Mouse (Mus musculus) layer of hippocampus, adult 9-11 months (tissue): Measurements from ENCODE around the gene Mapkapk3.
"Not testable (repeated sequence)": the region's sequence is repeated elsewhere in the genome, so short reads cannot be mapped to it uniquely, and the experiment has no call there.

Experiments used
- DNase-seq: peaks from one replicate; pipeline ENCODE4 v3.0.0; 2022

The Mapkapk3 gene

DNA sequence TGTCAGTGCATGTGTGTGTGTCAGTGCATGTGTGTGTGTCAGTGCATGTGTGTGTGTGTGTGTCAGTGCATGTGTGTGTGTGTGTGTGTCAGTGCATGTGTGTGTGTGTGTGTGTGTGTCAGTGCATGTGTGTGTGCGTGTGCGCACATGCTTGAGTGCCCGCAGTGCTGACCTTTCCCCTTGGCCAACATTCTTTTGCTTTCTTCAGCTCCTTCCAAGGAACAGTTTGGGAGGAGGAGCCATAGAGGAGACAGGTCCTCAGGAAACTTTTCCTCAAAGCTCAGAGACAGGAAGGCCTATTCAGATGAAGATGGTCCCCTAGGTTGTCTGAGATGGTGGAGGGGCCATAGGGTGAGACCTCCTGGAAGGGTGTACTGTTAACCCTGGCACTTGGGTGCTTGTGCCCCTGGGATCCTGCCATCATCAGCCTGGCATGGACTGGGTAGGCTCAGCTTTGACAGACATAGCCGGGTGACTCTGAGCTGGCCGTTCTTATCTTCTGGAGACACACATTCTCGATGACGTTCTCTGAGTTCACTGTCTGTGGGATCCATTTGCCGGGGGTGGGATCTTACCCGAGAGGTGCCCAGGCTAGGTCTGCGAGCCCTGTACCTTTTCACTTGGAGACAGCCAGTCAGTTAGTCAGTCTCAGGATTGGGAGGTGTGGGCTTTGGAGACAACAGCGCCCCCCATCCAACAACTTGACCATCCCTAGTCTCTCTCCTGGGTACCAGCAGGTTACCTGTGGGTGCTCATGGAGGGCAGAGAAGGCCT, 17.6 kb upstream of the Mapkapk3 start:
- DNase-seq: no peak

- DNase-seq: not testable (repeated sequence)
These were observed 17.0 kb upstream of the Mapkapk3 start for GRCm38 (mm10) chr9:107306673-107307072.

DNA sequence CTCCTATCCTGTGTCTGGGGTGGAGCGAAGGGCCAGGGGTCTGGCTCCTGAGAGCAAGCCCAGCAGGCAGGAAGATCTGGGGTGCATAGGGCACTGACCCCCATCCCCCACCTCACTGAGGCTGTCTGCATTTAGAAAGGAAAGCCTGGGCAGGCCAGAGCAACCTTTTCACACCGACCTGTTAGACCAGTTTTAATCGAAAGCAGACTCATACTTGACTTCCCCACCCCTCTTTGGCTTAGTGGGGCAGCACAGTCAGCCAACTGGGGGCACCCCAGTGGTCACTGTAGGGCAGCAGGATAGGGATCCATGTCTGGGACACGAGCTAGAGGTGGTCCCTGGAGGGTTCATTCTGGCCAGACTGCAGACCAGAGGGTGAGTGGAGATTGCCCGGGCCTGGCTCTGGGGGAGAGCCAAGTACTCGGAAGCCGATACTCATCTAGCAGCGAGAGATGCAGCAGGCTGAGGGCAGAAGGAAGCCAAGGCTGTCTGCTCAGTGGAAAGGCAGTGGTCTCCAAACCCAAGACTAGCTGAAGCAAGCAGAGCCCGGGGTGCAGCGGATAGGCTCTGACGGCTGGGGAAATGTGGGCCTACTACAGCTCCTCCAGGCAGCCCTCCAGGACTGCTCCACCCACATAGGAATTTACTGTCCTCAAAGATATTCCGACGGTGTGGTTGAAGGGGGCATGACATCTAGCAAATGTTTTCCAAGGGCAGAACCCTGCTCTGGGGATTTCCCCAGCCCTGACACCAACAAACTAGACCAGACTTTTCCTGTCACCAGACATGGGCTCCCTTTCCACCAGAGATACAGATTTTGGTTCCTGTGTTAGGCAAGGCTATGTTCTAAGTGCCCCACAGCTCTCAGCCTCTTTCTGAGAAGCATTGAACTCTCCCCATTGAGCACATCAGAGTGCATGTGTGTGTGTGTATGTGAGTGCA, 16.2 kb upstream of the Mapkapk3 start:
- no peak for DNase-seq

GRCm38 (mm10) chr9:107305012-107305411, 15.3 kb upstream of the Mapkapk3 start:
- DNase-seq: no peak

DNA sequence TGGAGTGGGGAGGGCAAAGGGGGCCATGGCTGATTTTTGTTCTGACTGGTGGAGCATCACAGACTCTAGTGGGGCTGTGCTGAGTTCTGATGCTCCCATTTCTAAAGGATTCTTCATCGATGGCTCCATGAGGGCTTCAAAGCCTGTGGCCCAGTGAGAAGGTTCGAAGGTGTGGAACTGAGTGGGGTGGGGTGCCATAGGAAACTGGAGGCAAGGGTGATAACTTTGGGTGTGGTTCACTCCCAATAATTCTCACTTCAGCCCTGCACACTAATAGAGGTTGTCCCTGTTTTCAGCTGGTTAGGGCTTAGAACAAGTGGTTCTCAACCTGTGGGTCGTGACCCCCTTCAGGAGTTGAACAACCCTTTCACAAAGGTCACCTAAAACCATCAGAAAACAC, 14.7 kb upstream of the Mapkapk3 start:
- DNase-seq: no peak

DNA sequence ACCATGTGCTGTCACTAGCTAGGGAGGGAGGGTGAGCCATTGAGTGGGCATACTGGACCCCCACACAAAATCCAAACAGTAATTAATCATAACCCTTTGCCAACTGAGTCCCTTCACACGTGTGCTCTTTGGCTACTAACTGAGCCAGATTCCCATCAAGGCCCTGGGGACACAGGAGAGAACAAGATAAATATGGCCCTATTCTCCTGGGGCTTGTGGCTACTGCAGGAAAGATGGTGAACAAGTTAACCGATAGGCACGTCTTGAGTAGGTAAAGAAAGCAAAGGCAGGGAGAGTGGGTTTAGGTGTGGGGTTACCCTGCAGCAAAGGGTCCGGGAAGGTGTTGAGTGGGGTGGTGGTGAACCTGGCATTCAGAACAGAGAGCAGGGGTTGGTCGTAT, 14.2 kb upstream of the Mapkapk3 start:
- no peak for DNase-seq

GRCm38 (mm10) chr9:107303121-107303820, 13.6 kb upstream of the Mapkapk3 start:
- no peak for DNase-seq

- DNase-seq: no peak
These were observed 12.9 kb upstream of the Mapkapk3 start for GRCm38 (mm10) chr9:107302592-107302991.

DNA sequence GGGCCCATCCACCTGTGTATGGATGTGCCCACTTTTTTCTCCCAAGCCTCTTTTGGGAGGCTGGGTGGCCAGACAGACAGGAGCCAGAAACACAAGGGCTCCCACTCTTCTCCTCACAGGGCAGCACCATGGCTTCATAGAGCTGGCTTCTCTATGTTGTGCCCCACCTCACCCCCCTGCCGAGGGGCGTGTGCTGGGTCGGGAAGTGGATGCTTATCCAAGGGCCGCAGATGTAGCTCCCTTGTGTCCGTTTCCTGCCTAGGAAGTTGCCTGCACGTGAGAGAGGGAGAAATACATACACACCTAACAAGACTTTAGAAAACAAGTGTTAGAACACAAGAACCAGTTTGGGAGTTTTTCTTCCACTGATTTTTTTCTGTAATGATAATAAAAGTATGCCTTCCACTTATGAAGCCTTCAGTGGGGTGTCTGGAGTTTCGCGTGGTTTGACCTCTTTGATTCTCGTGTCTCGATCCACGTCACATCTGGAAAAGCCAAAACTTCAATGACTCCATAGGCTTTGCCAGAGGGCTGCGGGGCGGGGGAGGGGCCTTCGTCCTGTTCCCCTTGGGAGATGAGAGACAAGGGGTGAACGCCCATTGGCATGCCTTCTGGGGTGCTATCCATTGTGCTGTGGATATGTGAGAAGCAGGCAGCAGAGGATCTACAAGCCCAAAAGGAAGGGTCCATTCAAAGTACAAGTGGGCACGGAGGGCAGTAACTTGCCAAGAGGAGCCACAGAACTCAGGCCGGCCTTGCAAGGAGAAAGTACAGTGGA, 12.1 kb upstream of the Mapkapk3 start:
- DNase-seq: no peak

GRCm38 (mm10) chr9:107300224-107300973, 10.7 kb upstream of the Mapkapk3 start:
- no peak for DNase-seq

- no peak for DNase-seq
These were observed 10.1 kb upstream of the Mapkapk3 start for GRCm38 (mm10) chr9:107299783-107300182.

DNA sequence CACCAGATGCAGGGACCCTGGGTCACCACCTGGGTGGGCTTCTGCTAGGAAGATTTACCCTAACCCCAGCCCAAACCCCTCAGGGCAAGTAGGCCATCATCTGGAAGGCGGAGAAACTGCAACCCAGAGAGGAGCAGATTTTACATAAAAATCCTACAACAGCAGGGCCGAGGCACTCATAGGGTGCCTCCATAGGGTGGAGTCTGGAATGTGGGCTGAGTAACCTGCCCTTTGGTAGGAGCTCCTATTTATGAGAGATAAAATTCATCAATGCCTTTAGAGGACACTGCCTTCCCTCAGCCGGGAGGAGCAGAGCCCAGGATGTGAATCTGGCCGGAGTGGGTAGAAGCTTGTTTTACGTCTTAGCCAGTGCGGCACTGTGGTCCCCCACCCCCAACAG, 9.2 kb upstream of the Mapkapk3 start:
- DNase-seq: no peak

- DNase-seq: no peak
These were observed 8.5 kb upstream of the Mapkapk3 start for GRCm38 (mm10) chr9:107298059-107298780.

DNA sequence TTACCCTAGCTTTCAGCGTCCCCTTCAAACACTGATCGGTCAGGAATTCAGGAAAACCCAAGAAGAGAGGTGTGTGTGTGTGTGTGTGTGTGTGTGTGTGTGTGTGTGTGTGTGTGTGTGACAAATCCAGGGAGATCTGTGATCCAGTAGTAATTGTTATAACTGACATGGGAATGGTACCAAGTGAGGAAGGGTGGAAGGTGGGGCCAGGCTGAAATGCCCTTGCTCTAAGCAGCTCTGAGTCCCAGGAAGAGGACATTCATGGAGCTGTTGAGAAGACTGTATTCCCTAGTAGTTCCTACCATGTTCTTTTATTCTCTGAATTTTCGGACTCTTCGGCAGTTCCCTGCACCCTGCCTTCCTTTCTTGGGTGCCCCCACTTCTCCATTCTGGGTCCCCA, 8.0 kb upstream of the Mapkapk3 start:
- DNase-seq: no peak

GRCm38 (mm10) chr9:107297059-107297458, 7.4 kb upstream of the Mapkapk3 start:
- no peak for DNase-seq

DNA sequence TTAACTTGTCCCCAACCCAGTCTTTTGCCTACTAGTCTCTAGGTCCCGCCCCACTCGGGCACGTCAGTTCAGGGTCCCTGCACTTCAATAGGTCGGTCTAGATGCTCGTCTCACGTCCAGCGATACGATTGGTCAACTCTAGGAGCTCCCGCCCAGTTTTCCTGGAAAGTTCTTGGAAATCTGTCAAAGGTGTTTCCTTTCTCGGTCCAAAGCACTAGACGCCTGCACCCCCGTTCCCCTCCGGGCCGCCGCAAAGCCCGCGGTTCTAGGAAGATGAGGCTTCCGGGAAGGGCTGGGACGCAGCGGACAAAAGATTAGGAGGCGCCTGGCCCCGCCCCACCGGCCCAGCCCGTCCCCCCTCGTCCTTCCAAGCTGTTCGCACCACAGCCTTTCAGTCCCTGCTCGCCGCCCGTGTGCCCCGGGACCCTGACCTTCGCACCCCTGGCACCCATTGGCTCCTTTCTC, 6.9 kb upstream of the Mapkapk3 start:
- peak; percentile 90 for DNase-seq

DNA sequence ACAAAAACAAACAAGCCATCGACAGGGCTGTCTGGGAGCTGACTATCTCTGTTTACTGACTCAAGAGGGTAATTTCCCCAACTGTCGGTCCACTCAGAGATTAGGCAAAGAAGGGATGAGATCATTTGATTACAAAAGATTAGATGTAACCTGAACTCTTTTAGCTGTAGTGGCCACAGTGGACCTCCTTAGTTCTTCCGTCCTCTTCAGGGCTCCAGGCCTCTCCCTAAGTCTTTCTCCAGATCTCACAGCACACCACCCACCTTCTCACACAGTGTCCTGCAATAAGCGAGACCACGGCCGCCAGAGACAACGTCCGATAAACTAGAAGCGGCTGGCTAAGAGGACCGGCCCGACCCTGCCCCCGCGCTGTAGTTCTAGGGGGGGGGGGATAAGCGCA, 6.4 kb upstream of the Mapkapk3 start:
- DNase-seq: no peak

DNA sequence AAGGTAGTCTGAATTCAATTTTAAA, 6.2 kb upstream of the Mapkapk3 start, which contains the start of gene Cish:
Gene Cish (plus strand): TSS at position 11 of the 25 bp plus-strand sequence.
- no peak for DNase-seq

GRCm38 (mm10) chr9:107295616-107296015, 5.9 kb upstream of the Mapkapk3 start:
- no peak for DNase-seq

DNA sequence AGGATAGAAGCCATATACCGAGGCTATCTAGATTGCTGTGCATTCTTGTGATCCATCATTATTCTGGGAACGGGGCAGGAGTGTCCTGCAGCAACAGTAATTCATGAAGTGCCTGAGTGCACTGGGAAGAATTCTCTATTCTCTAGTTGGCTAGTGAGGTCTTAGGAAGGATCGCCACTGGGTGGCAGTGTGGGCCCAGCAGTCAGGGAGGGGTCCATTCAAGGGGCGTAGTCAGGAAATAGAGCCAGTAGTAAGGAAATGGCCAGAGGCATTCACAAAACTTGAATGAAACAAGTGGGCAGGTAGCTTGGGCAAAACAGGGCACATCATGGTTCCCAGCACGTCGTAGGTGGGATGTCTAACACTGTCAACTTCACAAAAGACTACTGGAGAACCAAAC, 4.6 kb upstream of the Mapkapk3 start:
- no peak for DNase-seq

DNA sequence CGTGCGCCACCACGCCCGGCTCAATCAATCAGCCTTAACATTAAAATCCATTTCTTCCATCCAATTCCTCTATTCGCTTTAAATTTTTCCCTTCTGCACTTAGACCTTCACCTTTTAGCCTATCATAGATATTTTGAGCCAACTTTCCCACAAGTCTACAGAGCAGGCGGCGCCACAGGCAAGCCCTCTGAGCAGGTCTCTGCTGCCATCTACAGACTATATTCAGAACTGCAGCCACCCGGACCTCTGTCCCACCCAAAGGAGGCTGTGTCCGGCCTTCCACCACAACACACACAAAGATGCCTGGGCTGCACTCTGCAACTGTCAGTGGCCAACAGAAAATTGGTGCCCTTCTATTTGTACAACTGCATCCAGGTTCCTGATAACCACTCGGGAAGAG, 1.2 kb upstream of the Mapkapk3 start:
- DNase-seq: peak; percentile 56

- DNase-seq: no peak
These were observed 966 bp downstream of the Mapkapk3 start for GRCm38 (mm10) chr9:107288711-107289110.
